In the genomic region with DNA sequence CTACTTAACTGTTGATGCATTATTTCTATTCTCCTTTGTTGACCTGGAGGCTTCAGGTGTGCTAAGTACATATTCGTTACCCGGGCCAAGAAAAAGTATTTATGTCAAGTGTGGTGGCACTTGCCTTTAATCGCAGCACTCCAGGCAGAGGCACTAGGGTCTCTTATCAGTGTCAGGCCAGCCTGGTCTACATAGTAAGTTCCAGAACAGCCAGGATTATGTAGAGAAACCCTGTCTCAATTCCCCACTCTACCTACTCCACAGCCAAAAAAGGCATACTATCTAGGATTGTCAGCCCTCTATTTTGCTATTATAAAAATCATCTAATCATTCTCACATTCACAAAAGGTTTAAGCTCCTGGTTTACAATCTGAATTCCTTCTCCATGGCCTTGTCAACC, we compare ENCODE assay signal across 8 mouse cellular contexts. TPM values are rescaled to one million over a fixed set of nuclear protein-coding genes. Genes with fewer than 3 reads are reported as not detected.
DNase-seq lines count a peak whose midpoint lies in the region; ATAC-seq and TF ChIP-seq lines count a peak whose summit lies in the region.

No protein-coding gene starts in this region.

- no peak for DNase-seq in heart, adult 9 months (ENCODE audit: low spot score in 2 of 2)
- DNase-seq in embryo, embryonic 11 days, result peak; percentile 20
- no peak for DNase-seq in intestine, embryonic 14.5 days (ENCODE audit: low spot score)
- no peak for DNase-seq in layer of hippocampus, postnatal 36 days
- no peak for DNase-seq in ovary, postnatal 36 days (ENCODE audit: low spot score)
- no peak for DNase-seq in lung, adult 2 months

- H3K4me2 ChIP-seq in heart, embryonic 14.5 days (ENCODE audit: low read length), result peak overlapping the region; percentile 79
- peak overlapping the region; percentile 69 for H3K4me2 ChIP-seq in intestine, embryonic 14.5 days (ENCODE audit: low read length)
- peak overlapping the region; percentile 73 for H3K4me2 ChIP-seq in midbrain, embryonic 16.5 days (ENCODE audit: low read length)

- no peaks in the 10 kb centered on the region for H3K9me3 ChIP-seq in heart, embryonic 14.5 days (ENCODE audit: control insufficient read depth, low read length)
- no peaks in the 10 kb centered on the region for H3K9me3 ChIP-seq in intestine, embryonic 14.5 days (ENCODE audit: control insufficient read depth, low read length)
- H3K9me3 ChIP-seq in midbrain, embryonic 16.5 days (replicated peaks; ENCODE audit: control insufficient read depth, low read length, poor library complexity, severe bottlenecking), result no peaks in the 10 kb centered on the region

- no peak for TF ChIP-seq POLR2A in lung, adult 2 months (IDR thresholded peaks at IDR 0.05; ENCODE audit: borderline replicate concordance, extremely low read depth, low read depth, low read length)

- H3K36me3 ChIP-seq in heart, embryonic 14.5 days (ENCODE audit: control insufficient read depth, insufficient read depth, low read length), result peaks cover 15% of the 10 kb centered on the region; the same call in 1 of the 2 replicates
- peaks cover 8% of the 10 kb centered on the region; the same call in 1 of the 2 replicates for H3K36me3 ChIP-seq in intestine, embryonic 14.5 days (ENCODE audit: control insufficient read depth, insufficient read depth, low read length)
- no peaks in the 10 kb centered on the region for H3K36me3 ChIP-seq in midbrain, embryonic 16.5 days (ENCODE audit: control insufficient read depth, insufficient read depth, low read length)

- peak overlapping the region; percentile 87 for H3K9ac ChIP-seq in heart, embryonic 14.5 days (ENCODE audit: low read length)
- peak overlapping the region; percentile 75 for H3K9ac ChIP-seq in intestine, embryonic 14.5 days (ENCODE audit: low read length)
- peak overlapping the region; percentile 86 for H3K9ac ChIP-seq in midbrain, embryonic 16.5 days (ENCODE audit: low read depth, low read length)

- WGBS in heart, embryonic 14.5 days, result 33% methylated on average over 3 of the region's 3 CpGs
- WGBS in intestine, embryonic 14.5 days, result 56% methylated on average over 3 of the region's 3 CpGs
- 82% methylated on average over 3 of the region's 3 CpGs for WGBS in midbrain, embryonic 16.5 days
- WGBS in lung, adult 2 months, result 50% methylated on average over 3 of the region's 3 CpGs

- no peaks in the 10 kb centered on the region for H3K27me3 ChIP-seq in heart, embryonic 14.5 days (ENCODE audit: control insufficient read depth, insufficient read depth, low read length)
- H3K27me3 ChIP-seq in intestine, embryonic 14.5 days (replicated peaks; ENCODE audit: control insufficient read depth, insufficient read depth, low read length), result no peaks in the 10 kb centered on the region
- no peaks in the 10 kb centered on the region for H3K27me3 ChIP-seq in midbrain, embryonic 16.5 days (ENCODE audit: control insufficient read depth, insufficient read depth, low read depth, low read length)

- H3K4me1 ChIP-seq in heart, embryonic 14.5 days (ENCODE audit: control insufficient read depth in 2 of 2, insufficient read depth in 2 of 2, low read length in 2 of 2), result peaks cover 3 to 23% of the 10 kb centered on the region in 2 experiments
- peaks cover 21% of the 10 kb centered on the region for H3K4me1 ChIP-seq in intestine, embryonic 14.5 days (replicated peaks; ENCODE audit: control insufficient read depth, insufficient read depth, low read length)
- peaks cover 31% of the 10 kb centered on the region for H3K4me1 ChIP-seq in midbrain, embryonic 16.5 days (ENCODE audit: control insufficient read depth, insufficient read depth, low read length)
- H3K4me1 ChIP-seq in lung, adult 2 months (ENCODE audit: control insufficient read depth, insufficient read depth, low read length), result peaks cover 18% of the 10 kb centered on the region

- TF ChIP-seq CTCF in lung, adult 2 months (IDR thresholded peaks at IDR 0.05; ENCODE audit: insufficient read depth, low read length), result no peak

- ATAC-seq in heart, embryonic 14.5 days (ENCODE audit: insufficient number of reproducible peaks, insufficient read depth, low FRiP score, low read depth), result no peak
- no peak for ATAC-seq in intestine, embryonic 14.5 days (replicated peaks; ENCODE audit: low FRiP score, low TSS enrichment, low read depth)
- no peak for ATAC-seq in midbrain, embryonic 16.5 days

- H3K4me3 ChIP-seq in heart, embryonic 14.5 days (ENCODE audit: control insufficient read depth in 1 of 2, insufficient read depth in 1 of 2, low read depth in 1 of 2, low read length in 2 of 2), result peak overlapping the region in 1 of 2 experiments; percentile 89; a peak in 2 of 4 replicates
- peak overlapping the region; percentile 77 for H3K4me3 ChIP-seq in intestine, embryonic 14.5 days (ENCODE audit: low read depth, low read length)
- peak overlapping the region; percentile 86 for H3K4me3 ChIP-seq in midbrain, embryonic 16.5 days (ENCODE audit: low read depth, low read length)
- H3K4me3 ChIP-seq in lung, adult 2 months (replicated peaks; ENCODE audit: extremely low read depth, low read depth, low read length), result no peak overlapping the region

- 0 out of 4 replicates have a peak overlapping the region, but pooled peaks of 1 of the 2 experiments have one; percentile 19 for H3K27ac ChIP-seq in heart, embryonic 14.5 days (replicated peaks in 1 of 2; ENCODE audit: control insufficient read depth in 1 of 2, insufficient read depth in 1 of 2, low read depth in 2 of 2, low read length in 2 of 2)
- peak overlapping the region; percentile 71 for H3K27ac ChIP-seq in intestine, embryonic 14.5 days (ENCODE audit: low read depth)
- H3K27ac ChIP-seq in midbrain, embryonic 16.5 days (ENCODE audit: low read length), result no peak overlapping the region

RNA-seq across cellular contexts. Expression of a gene that starts 0.7 kb away (rescaled TPM):
- 25.3 and 25.6 TPM in 2 replicates for polyA plus RNA-seq in heart, embryonic 14.5 days (2014; fragmentation: Nextera tagmentation; extraction: Ambion mirVana)
- 32.8 and 34.4 TPM in 2 replicates for polyA plus RNA-seq in intestine, embryonic 14.5 days (2014; fragmentation: Nextera tagmentation; extraction: Ambion mirVana)
- polyA plus RNA-seq in midbrain, embryonic 16.5 days (2015; fragmentation: Nextera tagmentation; extraction: Ambion mirVana), result 29.5 and 32.3 TPM in 2 replicates
- 10 to 100 TPM; 36.3 to 41.9 TPM for total RNA-seq in layer of hippocampus, postnatal 36 days (2021)
- polyA plus RNA-seq in lung, adult 2 months (2012; rRNA removed), result 22.9 and 33.4 TPM in 2 replicates
